Mouse (Mus musculus): ENCODE results near the gene Gm45808.

- TF ChIP-seq GATA1 (IDR thresholded peaks at IDR 0.05; ENCODE audit: borderline replicate concordance, low read length), result no peak
- no peak for TF ChIP-seq FLI1 (IDR thresholded peaks at IDR 0.05; ENCODE audit: low read length)
Observed at GRCm38 (mm10) chr7:45421194-45421593, 65.4 kb downstream of the Gm45808 start.

Measured in megakaryocyte, embryonic 14.5 days (primary cell).